Mouse (Mus musculus) layer of hippocampus, adult 2 months (tissue): Measurements from ENCODE around the gene Ntn5. TPM values are rescaled to one million over a fixed set of nuclear protein-coding genes. Genes with fewer than 3 reads are reported as not detected.

Source experiments
- DNase-seq, 2 experiments: peaks; one replicate each; pipeline ENCODE4 v3.0.0; 2022; ENCODE audit warnings: low spot score in 2 of 2
- H3K27ac ChIP-seq: fragments of 200-600 bp; 2 replicates; pipeline ENCODE4 v1.8.1; 2022
- H3K4me3 ChIP-seq: fragments of 200-600 bp; 2 replicates; pipeline ENCODE4 v1.8.1; 2022; ENCODE audit warnings: mild to moderate bottlenecking
- CTCF ChIP-seq: fragments of 200-600 bp; conservative IDR thresholded peaks from 2 replicates; pipeline ENCODE4 v1.8.1; 2022; ENCODE audit warnings: antibody characterized with exemption, mild to moderate bottlenecking, moderate library complexity
- total RNA-seq, 2 experiments: library from RNA; stranded (reverse); gene quantifications; 2 replicates each; pipeline ENCODE4 v1.2.3; 2021

Gene Ntn5
- total RNA-seq, 2 experiments from 2014 or later, result 6.3 to 9.3 TPM

GRCm38 (mm10) chr7:45720413-45721233, 36.8 kb downstream of the Ntn5 start, which contains the start of gene Fam83e:
TSS of gene Fam83e (plus strand) at chr7:45721212.
- TF ChIP-seq CTCF, result peak; percentile 56
- Histone ChIP-seq H3K4me3 (no peak within 1 kb of the TSS), H3K27ac (no peak within 1 kb of the TSS)
- no peak for DNase-seq

GRCm38 (mm10) chr7:45721234-45721571, 37.4 kb downstream of the Ntn5 start:
- no peak for TF ChIP-seq CTCF
- Histone ChIP-seq H3K27ac (no peak overlapping the region), H3K4me3 (no peak overlapping the region)
- DNase-seq, result no peak

- H3K4me3 ChIP-seq, result no peak overlapping the region
- no peak for DNase-seq
- no peak overlapping the region for H3K27ac ChIP-seq
- TF ChIP-seq CTCF, result no peak
These were observed 38.0 kb downstream of the Ntn5 start for GRCm38 (mm10) chr7:45721642-45722347.

- TF ChIP-seq CTCF, result 0 out of 2 replicates have a peak, but pooled peaks have one; percentile 17
- H3K27ac ChIP-seq, result 0 out of 2 replicates have a peak overlapping the region, but pooled peaks have one; percentile 36
- DNase-seq, result no peak
- no peak overlapping the region for H3K4me3 ChIP-seq
These were observed 38.5 kb downstream of the Ntn5 start for GRCm38 (mm10) chr7:45722348-45722713.

- H3K4me3 ChIP-seq, result no peak overlapping the region
- no peak for TF ChIP-seq CTCF
- H3K27ac ChIP-seq, result no peak overlapping the region
- no peak for DNase-seq
These were observed 39.5 kb downstream of the Ntn5 start for GRCm38 (mm10) chr7:45723301-45723700.

GRCm38 (mm10) chr7:45723781-45724180, 40.0 kb downstream of the Ntn5 start:
- H3K4me3 ChIP-seq, result no peak overlapping the region
- no peak overlapping the region for H3K27ac ChIP-seq
- DNase-seq, result no peak
- no peak for TF ChIP-seq CTCF

GRCm38 (mm10) chr7:45725151-45725550, 41.3 kb downstream of the Ntn5 start:
- no peak for DNase-seq
- H3K4me3 ChIP-seq, result no peak overlapping the region
- no peak overlapping the region for H3K27ac ChIP-seq
- no peak for TF ChIP-seq CTCF

- Histone ChIP-seq H3K27ac (no peak within 1 kb of the TSS), H3K4me3 (no peak within 1 kb of the TSS)
- TF ChIP-seq CTCF, result no peak
- no peak for DNase-seq
These were observed 41.9 kb downstream of the Ntn5 start, which contains the start of gene Spaca4 for GRCm38 (mm10) chr7:45725713-45726112. TSS of gene Spaca4 (minus strand) at chr7:45725813.

GRCm38 (mm10) chr7:45726419-45726818, 42.6 kb downstream of the Ntn5 start:
- H3K4me3 ChIP-seq, result no peak overlapping the region
- TF ChIP-seq CTCF, result no peak
- H3K27ac ChIP-seq, result no peak overlapping the region
- DNase-seq, result no peak

GRCm38 (mm10) chr7:45727625-45728024, 43.8 kb downstream of the Ntn5 start:
- H3K4me3 ChIP-seq, result no peak overlapping the region
- TF ChIP-seq CTCF, result no peak
- no peak overlapping the region for H3K27ac ChIP-seq
- no peak for DNase-seq

GRCm38 (mm10) chr7:45730727-45731431, 47.1 kb downstream of the Ntn5 start:
- no peak for DNase-seq
- peak; percentile 61 for TF ChIP-seq CTCF
- peak overlapping the region; percentile 70; the same call in 1 of the 2 replicates for H3K27ac ChIP-seq
- H3K4me3 ChIP-seq, result no peak overlapping the region

- DNase-seq, result no peak
- TF ChIP-seq CTCF, result no peak
These were observed 49.7 kb downstream of the Ntn5 start for GRCm38 (mm10) chr7:45733477-45733876.

More at GRCm38 (mm10) chr7:45733477-45733876, 49.7 kb downstream of the Ntn5 start:
- no peak overlapping the region for H3K27ac ChIP-seq
- no peak overlapping the region for H3K4me3 ChIP-seq
